In the genomic region with DNA sequence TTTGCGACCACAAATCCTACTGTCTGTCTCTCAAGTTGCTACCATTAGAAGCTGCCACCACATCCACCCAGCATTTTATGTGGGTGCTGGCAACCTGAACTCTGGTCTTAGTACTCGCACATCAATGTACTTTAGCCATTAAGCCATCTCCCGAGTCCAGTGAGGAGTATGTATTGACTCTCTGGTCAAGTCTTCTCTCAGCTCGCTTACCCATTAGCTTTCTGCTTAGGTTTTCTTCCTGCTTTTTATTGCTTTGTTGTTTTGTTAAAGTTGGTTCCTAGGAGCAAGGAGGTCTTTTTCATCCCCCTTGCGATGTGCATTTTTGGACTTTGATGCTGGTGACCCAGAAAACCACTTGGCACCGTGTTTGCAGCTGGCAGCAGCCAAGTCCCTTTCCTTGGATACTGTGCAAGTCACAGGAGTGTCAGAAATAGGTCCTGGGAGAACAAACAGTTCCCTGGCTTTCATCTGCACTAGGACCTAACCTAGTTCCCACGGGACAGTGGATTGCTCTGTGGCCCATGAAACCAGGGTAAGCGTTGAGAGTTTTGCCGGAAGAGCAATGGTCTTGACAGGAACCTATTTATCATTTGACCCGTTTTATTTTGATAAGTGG, we compare ENCODE assay signal across 11 mouse cellular contexts. TPM values are rescaled to one million over a fixed set of nuclear protein-coding genes. Genes with fewer than 3 reads are reported as not detected.
A peak's percentile ranks its signal among the peaks of the same experiment; 100 is the strongest.
DNase-seq lines count a peak whose midpoint lies in the region; ATAC-seq and TF ChIP-seq lines count a peak whose summit lies in the region.
"Had no signal": no experiment of that assay in that cellular context is flagged by ENCODE, and none has a peak within 500 bp of the region (broad histone marks: within the 10 kb centered on the region; RNA-seq: fewer than 3 reads in every experiment).

No protein-coding gene starts in this region.

- no peak overlapping the region for H3K9ac ChIP-seq in neural tube, embryonic 15.5 days (replicated peaks)
- H3K9ac ChIP-seq: embryonic facial prominence, embryonic 15.5 days; lung, embryonic 15.5 days had no signal

- intact Hi-C loops in gastrocnemius, adult 2 months (cut with DNase I), result no loop called here
- intact Hi-C loops in gastrocnemius, postnatal 14 days (cut with DNase I; ENCODE audit: low total_unique reads), result no loop called here

- ATAC-seq in neural tube, embryonic 15.5 days (ENCODE audit: low FRiP score), result peak; percentile 75; the same call in 1 of the 2 replicates
- ATAC-seq in granulocyte monocyte progenitor cell, adult 5-6 weeks (replicated peaks; ENCODE audit: poor library complexity, severe bottlenecking), result no peak
- ATAC-seq: activated CD4-positive, CD25-positive, alpha-beta regulatory T cell, adult 4 months had no signal

- no peak overlapping the region for H3K4me3 ChIP-seq in gastrocnemius, adult 2 months
- H3K4me3 ChIP-seq in neural tube, embryonic 15.5 days (replicated peaks), result no peak overlapping the region
- H3K4me3 ChIP-seq: embryonic facial prominence, embryonic 15.5 days; lung, embryonic 15.5 days had no signal

- no peaks in the 10 kb centered on the region for H3K9me3 ChIP-seq in neural tube, embryonic 15.5 days (replicated peaks)
- H3K9me3 ChIP-seq: embryonic facial prominence, embryonic 15.5 days; lung, embryonic 15.5 days had no signal

- no peaks in the 10 kb centered on the region for H3K27me3 ChIP-seq in neural tube, embryonic 15.5 days (replicated peaks)
- H3K27me3 ChIP-seq: embryonic facial prominence, embryonic 15.5 days; lung, embryonic 15.5 days had no signal

- DNase-seq in gastrocnemius, adult 2 months, result peak; percentile 59
- no peak for DNase-seq in gastrocnemius, postnatal 14 days
- peak; percentile 14 for DNase-seq in lung, postnatal 25 days (ENCODE audit: low spot score)
- no peak for DNase-seq in lung, postnatal 4 days
- peak; percentile 52 to 66 for DNase-seq in frontal cortex, adult 2 months (ENCODE audit: extremely low spot score in 1 of 2, low spot score in 1 of 2)
- no peak for DNase-seq in thymus, adult 18-20 months

- no peaks in the 10 kb centered on the region for H3K4me1 ChIP-seq in neural tube, embryonic 15.5 days
- H3K4me1 ChIP-seq: embryonic facial prominence, embryonic 15.5 days; lung, embryonic 15.5 days had no signal

- no peak for TF ChIP-seq CTCF in gastrocnemius, adult 2 months (IDR thresholded peaks at IDR 0.05)

- H3K27ac ChIP-seq in gastrocnemius, adult 2 months, result 0 out of 2 replicates have a peak overlapping the region, but pooled peaks have one; percentile 46
- peak overlapping the region; percentile 20; the same call in 1 of the 2 replicates for H3K27ac ChIP-seq in neural tube, embryonic 15.5 days (replicated peaks)
- H3K27ac ChIP-seq: embryonic facial prominence, embryonic 15.5 days; lung, embryonic 15.5 days had no signal

- H3K4me2 ChIP-seq in neural tube, embryonic 15.5 days, result no peak overlapping the region
- H3K4me2 ChIP-seq: embryonic facial prominence, embryonic 15.5 days; lung, embryonic 15.5 days had no signal

- peaks cover 28% of the 10 kb centered on the region for H3K36me3 ChIP-seq in neural tube, embryonic 15.5 days
- H3K36me3 ChIP-seq: embryonic facial prominence, embryonic 15.5 days; lung, embryonic 15.5 days had no signal

- 70% methylated on average over 10 of the region's 10 CpGs for WGBS in neural tube, embryonic 15.5 days

RNA-seq across cellular contexts. Expression of a gene that starts 51.9 kb away (rescaled TPM):
- 1 to 10 TPM in 1 of 2 experiments, under 1 TPM in 1; 0.97 to 2.0 TPM for total RNA-seq in gastrocnemius, adult 2 months (2021)
- total RNA-seq in gastrocnemius, postnatal 14 days (2021), result 1 to 10 TPM; 2.2 to 3.2 TPM
- polyA plus RNA-seq in frontal cortex, adult 2 months (2012; rRNA removed), result 3.4 and 3.8 TPM in 2 replicates
- 10.0 and 17.0 TPM in 2 replicates for polyA plus RNA-seq in neural tube, embryonic 15.5 days (2015; fragmentation: Nextera tagmentation; extraction: Ambion mirVana)
- total RNA-seq in granulocyte monocyte progenitor cell, adult 5-6 weeks (2014; fragmentation: Nextera tagmentation), result 54.6 and 74.4 TPM in 2 replicates
- total RNA-seq in granulocyte monocyte progenitor cell, adult 5-6 weeks (2017), result 119 and 127 TPM in 2 replicates

Comparison
In these comparisons a context has a peak if more than half of its experiments do, and no peak if none do; other contexts are left out.
1. DNase-seq: peak in gastrocnemius, adult 2 months (single experiment), lung, postnatal 25 days (single experiment) and frontal cortex, adult 2 months (2 of 2); none in gastrocnemius, postnatal 14 days (single experiment), lung, postnatal 4 days (0 of 2) and thymus, adult 18-20 months (0 of 2).
2. RNA of a gene that starts 51.9 kb away (total RNA-seq): 54.6 to 127 TPM in granulocyte monocyte progenitor cell, adult 5-6 weeks; 2.2 to 3.2 TPM in gastrocnemius, postnatal 14 days and 0.97 to 2.0 TPM in gastrocnemius, adult 2 months; every median in the first group is over 10 times any median in the second.